Mouse (Mus musculus): ENCODE results near the gene Aldh1a3. TPM values are rescaled to one million over a fixed set of nuclear protein-coding genes. Genes with fewer than 3 reads are reported as not detected.
A peak's percentile ranks its signal among the peaks of the same experiment; 100 is the strongest.

Gene Aldh1a3
- polyA plus RNA-seq, 1 experiment from 2014 or later = 2.9 TPM

DNA sequence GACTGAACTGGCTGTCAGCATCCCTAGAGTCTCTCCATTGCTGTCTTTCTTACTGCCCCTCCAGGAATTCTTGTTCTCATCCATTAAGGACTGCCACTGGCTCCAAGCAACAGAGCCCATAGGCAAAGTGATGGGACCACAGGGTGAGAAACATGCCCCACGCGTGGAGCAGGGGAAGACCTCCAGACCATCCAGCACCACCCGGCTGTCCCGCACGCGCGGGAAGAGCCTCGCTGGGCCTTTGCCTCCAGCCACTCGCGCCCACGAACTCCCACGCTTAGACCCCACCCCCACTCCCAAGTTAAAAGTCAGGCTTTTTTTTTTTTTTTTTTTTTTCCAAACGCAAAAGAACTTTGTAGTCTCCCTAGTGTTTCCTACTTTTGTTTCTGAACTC lies 39.9 kb downstream of the Aldh1a3 start:
- no peaks in the 10 kb centered on the region for H3K36me3 ChIP-seq (ENCODE audit: control insufficient read depth, insufficient read depth, low read length)
- no peak for ATAC-seq (replicated peaks; ENCODE audit: low FRiP score)

DNA sequence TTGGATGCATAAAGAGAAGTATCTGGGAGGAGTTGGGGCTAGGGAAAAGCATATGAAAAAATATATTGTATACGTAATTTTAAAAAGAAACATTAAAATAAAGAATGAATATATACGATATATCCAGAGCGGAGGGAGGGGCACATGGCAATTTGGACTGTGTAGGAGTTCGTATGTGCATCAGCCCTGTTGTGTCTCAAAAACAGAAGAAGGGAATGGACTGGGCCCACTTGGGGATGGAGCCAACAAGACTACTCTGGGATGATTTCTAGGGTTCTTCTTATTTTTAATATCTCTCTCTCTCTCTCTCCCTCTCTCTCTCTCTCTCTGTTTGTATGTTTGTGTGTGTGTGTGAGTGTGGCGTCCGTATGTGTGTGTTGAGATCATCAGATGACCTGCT lies 40.9 kb downstream of the Aldh1a3 start:
- H3K4me2 ChIP-seq = no peak overlapping the region
- peaks cover 6% of the 10 kb centered on the region; the same call in 1 of the 2 replicates for H3K4me1 ChIP-seq (replicated peaks; ENCODE audit: control insufficient read depth, insufficient read depth, low read length)
- no peaks in the 10 kb centered on the region for H3K36me3 ChIP-seq (ENCODE audit: control insufficient read depth, insufficient read depth, low read length)
- H3K9me3 ChIP-seq (ENCODE audit: control insufficient read depth, low read length) = no peaks in the 10 kb centered on the region
- H3K9ac ChIP-seq (ENCODE audit: low read depth, low read length) = no peak overlapping the region
- no peaks in the 10 kb centered on the region for H3K27me3 ChIP-seq (replicated peaks; ENCODE audit: control insufficient read depth, insufficient read depth, low read length)
- no peak overlapping the region for H3K4me3 ChIP-seq (ENCODE audit: low read depth, low read length)
- 92% methylated on average over 6 of the region's 6 CpGs for WGBS
- DNase-seq (ENCODE audit: low spot score) (no peak), ATAC-seq (replicated peaks; ENCODE audit: low FRiP score) (no peak)
- no peak overlapping the region for H3K27ac ChIP-seq (ENCODE audit: low read depth, low read length)

More for the DNA sequence above, 39.9 kb downstream of the Aldh1a3 start:
- peak overlapping the region; percentile 84 for H3K9ac ChIP-seq (ENCODE audit: low read depth, low read length)
- H3K4me1 ChIP-seq (replicated peaks; ENCODE audit: control insufficient read depth, insufficient read depth, low read length) = peaks cover 6% of the 10 kb centered on the region; the same call in 1 of the 2 replicates
- peak; percentile 46 for DNase-seq (ENCODE audit: low spot score)
- WGBS = 4% methylated on average over 13 of the region's 13 CpGs
- no peaks in the 10 kb centered on the region for H3K9me3 ChIP-seq (ENCODE audit: control insufficient read depth, low read length)
- H3K27ac ChIP-seq (ENCODE audit: low read depth, low read length) = no peak overlapping the region
- peak overlapping the region; percentile 69 for H3K4me3 ChIP-seq (ENCODE audit: low read depth, low read length)
- H3K27me3 ChIP-seq (replicated peaks; ENCODE audit: control insufficient read depth, insufficient read depth, low read length) = no peaks in the 10 kb centered on the region
- peak overlapping the region; percentile 78 for H3K4me2 ChIP-seq

DNA sequence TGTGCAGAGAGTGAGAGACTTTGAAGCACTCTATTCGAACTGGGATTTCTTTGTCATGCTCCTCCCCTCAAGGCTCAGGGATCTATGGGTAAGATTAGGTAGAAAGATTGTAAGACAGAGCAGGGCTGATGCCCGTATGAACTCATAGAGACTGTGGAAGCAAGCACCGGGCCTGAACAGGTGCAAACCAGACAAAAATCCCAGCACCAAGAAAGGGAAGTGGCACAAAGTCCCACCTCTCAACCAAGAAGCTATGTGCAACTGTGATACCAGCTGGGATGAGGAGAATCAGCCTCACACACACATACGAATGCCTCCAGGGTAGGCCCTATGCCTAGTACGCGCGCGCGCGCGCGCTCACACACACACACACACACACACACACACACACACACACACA lies 41.5 kb downstream of the Aldh1a3 start:
- DNase-seq (ENCODE audit: low spot score) = no peak
- H3K27ac ChIP-seq (ENCODE audit: low read depth, low read length) = no peak overlapping the region

DNA sequence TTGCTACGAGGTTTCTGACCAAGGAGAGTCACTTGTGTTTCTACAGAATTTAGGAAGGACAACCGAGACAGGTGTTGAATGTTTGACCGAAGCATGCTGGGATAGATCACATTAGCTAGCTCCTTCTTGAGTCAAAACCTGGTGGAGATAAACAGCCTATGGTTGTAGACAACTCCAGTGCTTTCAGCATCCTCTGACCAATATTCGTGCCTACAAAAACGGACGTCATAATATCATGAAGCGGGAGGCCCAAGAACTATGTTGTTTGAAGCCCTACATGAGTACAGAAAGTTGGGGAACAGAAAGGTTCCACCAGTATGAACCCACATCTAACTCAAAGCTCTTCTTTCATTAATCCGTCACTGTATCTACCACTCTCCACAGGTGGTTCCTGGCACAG lies 42.4 kb downstream of the Aldh1a3 start:
- 85% methylated on average over 8 of the region's 8 CpGs for WGBS
- Histone ChIP-seq H3K9ac (ENCODE audit: low read depth, low read length) (no peak overlapping the region), H3K36me3 (ENCODE audit: control insufficient read depth, insufficient read depth, low read length) (no peaks in the 10 kb centered on the region), H3K4me1 (replicated peaks; ENCODE audit: control insufficient read depth, insufficient read depth, low read length) (peaks cover 6% of the 10 kb centered on the region; the same call in 1 of the 2 replicates), H3K27me3 (replicated peaks; ENCODE audit: control insufficient read depth, insufficient read depth, low read length) (no peaks in the 10 kb centered on the region), H3K4me2 (no peak overlapping the region), H3K4me3 (ENCODE audit: low read depth, low read length) (no peak overlapping the region), H3K27ac (ENCODE audit: low read depth, low read length) (no peak overlapping the region), H3K9me3 (ENCODE audit: control insufficient read depth, low read length) (no peaks in the 10 kb centered on the region)
- DNase-seq (ENCODE audit: low spot score) = no peak
- ATAC-seq (replicated peaks; ENCODE audit: low FRiP score) = no peak

More for the DNA sequence above, 41.5 kb downstream of the Aldh1a3 start:
- no peak overlapping the region for H3K9ac ChIP-seq (ENCODE audit: low read depth, low read length)
- H3K36me3 ChIP-seq (ENCODE audit: control insufficient read depth, insufficient read depth, low read length) = no peaks in the 10 kb centered on the region
- no peak for ATAC-seq (replicated peaks; ENCODE audit: low FRiP score)
- no peak overlapping the region for H3K4me3 ChIP-seq (ENCODE audit: low read depth, low read length)
- H3K4me1 ChIP-seq (replicated peaks; ENCODE audit: control insufficient read depth, insufficient read depth, low read length) = peaks cover 6% of the 10 kb centered on the region; the same call in 1 of the 2 replicates
- 86% methylated on average over 12 of the region's 12 CpGs for WGBS
- H3K4me2 ChIP-seq = no peak overlapping the region
- no peaks in the 10 kb centered on the region for H3K27me3 ChIP-seq (replicated peaks; ENCODE audit: control insufficient read depth, insufficient read depth, low read length)
- no peaks in the 10 kb centered on the region for H3K9me3 ChIP-seq (ENCODE audit: control insufficient read depth, low read length)

DNA sequence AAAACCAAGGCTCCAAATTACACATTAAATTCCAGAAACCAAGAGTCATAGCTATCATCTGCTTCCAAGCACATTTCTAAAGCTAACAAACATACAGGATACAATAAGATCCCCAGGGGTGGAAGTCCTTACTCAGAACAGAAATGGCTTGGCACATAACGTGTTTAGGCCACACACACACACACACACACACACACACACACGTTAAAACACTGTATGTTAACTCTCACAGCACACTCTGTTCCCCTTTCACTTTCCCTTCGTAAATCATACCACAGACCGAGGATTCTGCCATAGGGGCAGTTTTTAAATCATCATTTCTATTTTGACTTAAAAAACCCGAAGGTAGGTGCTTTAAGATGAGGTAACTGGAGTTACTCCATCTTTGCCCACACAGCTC lies 43.1 kb downstream of the Aldh1a3 start:
- 72% methylated on average over 5 of the region's 5 CpGs for WGBS
- Histone ChIP-seq H3K4me3 (ENCODE audit: low read depth, low read length) (no peak overlapping the region), H3K4me2 (no peak overlapping the region), H3K27ac (ENCODE audit: low read depth, low read length) (no peak overlapping the region), H3K36me3 (ENCODE audit: control insufficient read depth, insufficient read depth, low read length) (no peaks in the 10 kb centered on the region), H3K27me3 (replicated peaks; ENCODE audit: control insufficient read depth, insufficient read depth, low read length) (no peaks in the 10 kb centered on the region), H3K9ac (ENCODE audit: low read depth, low read length) (no peak overlapping the region), H3K4me1 (replicated peaks; ENCODE audit: control insufficient read depth, insufficient read depth, low read length) (peaks cover 6% of the 10 kb centered on the region; the same call in 1 of the 2 replicates), H3K9me3 (ENCODE audit: control insufficient read depth, low read length) (no peaks in the 10 kb centered on the region)
- DNase-seq (ENCODE audit: low spot score) = no peak
- ATAC-seq (replicated peaks; ENCODE audit: low FRiP score) = no peak

DNA sequence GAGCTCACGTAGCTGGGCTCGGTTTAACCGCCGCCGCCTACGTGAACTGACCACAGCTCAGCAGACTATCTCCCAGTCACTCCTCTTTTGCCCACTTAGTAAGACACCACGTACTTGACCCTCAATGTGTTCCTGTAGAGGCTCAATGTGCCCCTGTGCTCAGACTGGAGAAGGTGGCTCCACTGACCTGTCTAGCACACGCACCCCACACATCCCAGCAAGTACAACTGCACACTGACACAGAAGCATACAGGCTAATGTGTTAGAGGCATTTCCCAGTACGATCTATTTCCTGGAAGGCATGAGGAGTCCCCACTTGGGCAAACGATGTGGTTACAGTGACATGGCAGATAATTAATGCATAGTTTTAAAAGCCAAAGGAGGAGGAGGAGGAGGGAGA lies 50.8 kb downstream of the Aldh1a3 start:
- WGBS = 75% methylated on average over 10 of the region's 10 CpGs
- Histone ChIP-seq H3K4me1 (replicated peaks; ENCODE audit: control insufficient read depth, insufficient read depth, low read length) (no peaks in the 10 kb centered on the region), H3K9me3 (ENCODE audit: control insufficient read depth, low read length) (no peaks in the 10 kb centered on the region), H3K4me2 (no peak overlapping the region), H3K36me3 (ENCODE audit: control insufficient read depth, insufficient read depth, low read length) (no peaks in the 10 kb centered on the region), H3K27ac (ENCODE audit: low read depth, low read length) (no peak overlapping the region), H3K27me3 (replicated peaks; ENCODE audit: control insufficient read depth, insufficient read depth, low read length) (no peaks in the 10 kb centered on the region), H3K9ac (ENCODE audit: low read depth, low read length) (no peak overlapping the region), H3K4me3 (ENCODE audit: low read depth, low read length) (no peak overlapping the region)
- ATAC-seq (replicated peaks; ENCODE audit: low FRiP score) (no peak), DNase-seq (ENCODE audit: low spot score) (no peak)

DNA sequence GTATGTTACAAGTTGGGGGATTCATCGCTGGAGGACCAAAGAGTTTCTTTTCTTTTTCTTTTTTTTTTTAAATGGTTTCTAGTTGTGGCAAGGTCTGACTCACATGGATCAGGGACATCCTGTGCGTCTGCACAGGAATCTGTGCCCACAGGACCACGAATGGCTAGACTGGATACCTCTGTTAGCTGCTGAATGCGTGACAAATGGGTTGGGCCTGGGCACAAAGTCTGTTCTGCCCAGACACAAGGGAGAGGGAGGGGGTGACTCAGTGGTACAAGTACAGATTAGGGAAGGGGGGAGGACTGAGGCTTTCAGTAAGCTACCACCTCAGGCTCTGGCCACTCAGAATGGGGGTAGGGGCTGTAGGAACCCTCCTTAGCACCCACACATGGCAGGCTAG lies 51.6 kb downstream of the Aldh1a3 start:
- Histone ChIP-seq H3K9me3 (ENCODE audit: control insufficient read depth, low read length) (no peaks in the 10 kb centered on the region), H3K4me2 (no peak overlapping the region), H3K4me1 (replicated peaks; ENCODE audit: control insufficient read depth, insufficient read depth, low read length) (no peaks in the 10 kb centered on the region), H3K9ac (ENCODE audit: low read depth, low read length) (no peak overlapping the region), H3K27me3 (replicated peaks; ENCODE audit: control insufficient read depth, insufficient read depth, low read length) (no peaks in the 10 kb centered on the region), H3K4me3 (ENCODE audit: low read depth, low read length) (no peak overlapping the region), H3K36me3 (ENCODE audit: control insufficient read depth, insufficient read depth, low read length) (no peaks in the 10 kb centered on the region), H3K27ac (ENCODE audit: low read depth, low read length) (no peak overlapping the region)
- ATAC-seq (replicated peaks; ENCODE audit: low FRiP score) (no peak), DNase-seq (ENCODE audit: low spot score) (no peak)
- WGBS = 83% methylated on average over 4 of the region's 4 CpGs

DNA sequence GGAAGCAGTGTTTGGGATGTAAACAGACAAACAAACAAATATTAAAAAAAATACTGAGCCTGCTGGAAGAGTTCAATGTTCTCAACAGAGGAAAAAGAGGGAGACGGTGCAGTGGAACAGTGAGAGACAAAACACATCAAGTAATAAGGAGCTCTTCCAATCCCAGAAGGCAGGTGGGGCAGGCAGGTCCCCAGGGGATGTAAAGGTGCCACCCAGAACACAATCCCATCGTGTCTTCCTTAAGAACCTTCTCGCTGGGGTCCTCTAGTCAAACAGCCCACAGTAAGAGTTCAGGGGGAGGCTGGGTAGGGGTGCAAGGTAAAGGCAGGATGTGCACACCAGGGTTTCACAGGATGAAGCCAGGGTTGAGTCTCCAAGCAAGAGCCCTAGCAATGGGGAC lies 53.9 kb downstream of the Aldh1a3 start:
- peaks cover 2% of the 10 kb centered on the region for H3K4me1 ChIP-seq (replicated peaks; ENCODE audit: control insufficient read depth, insufficient read depth, low read length)
- no peaks in the 10 kb centered on the region for H3K9me3 ChIP-seq (ENCODE audit: control insufficient read depth, low read length)
- H3K27ac ChIP-seq (ENCODE audit: low read depth, low read length) = no peak overlapping the region
- no peaks in the 10 kb centered on the region for H3K36me3 ChIP-seq (ENCODE audit: control insufficient read depth, insufficient read depth, low read length)
- no peak overlapping the region for H3K9ac ChIP-seq (ENCODE audit: low read depth, low read length)
- H3K4me3 ChIP-seq (ENCODE audit: low read depth, low read length) = no peak overlapping the region
- ATAC-seq (replicated peaks; ENCODE audit: low FRiP score) = no peak
- H3K27me3 ChIP-seq (replicated peaks; ENCODE audit: control insufficient read depth, insufficient read depth, low read length) = no peaks in the 10 kb centered on the region
- 82% methylated on average over 3 of the region's 3 CpGs for WGBS
- no peak overlapping the region for H3K4me2 ChIP-seq
- no peak for DNase-seq (ENCODE audit: low spot score)

DNA sequence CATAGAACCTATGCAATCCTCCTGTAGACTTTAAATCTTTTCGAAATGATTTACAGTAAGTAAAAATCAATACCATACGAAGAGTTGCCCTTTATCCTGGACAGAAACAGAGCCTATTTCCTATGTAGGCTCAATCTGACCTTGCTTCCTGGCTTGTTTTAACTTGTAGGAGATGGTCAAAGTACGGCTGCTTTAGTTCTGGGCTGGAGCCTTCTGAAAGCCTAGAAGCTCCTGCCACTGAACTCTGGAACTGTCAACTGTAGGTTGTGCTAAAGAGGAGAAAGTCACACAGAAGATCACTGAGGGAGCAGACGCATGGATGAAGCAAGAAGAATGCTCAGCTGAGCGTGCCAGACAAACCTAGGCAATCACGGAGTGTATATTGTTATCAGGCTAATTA lies 56.3 kb downstream of the Aldh1a3 start:
- H3K4me1 ChIP-seq (replicated peaks; ENCODE audit: control insufficient read depth, insufficient read depth, low read length) = peaks cover 2% of the 10 kb centered on the region
- no peak overlapping the region for H3K4me3 ChIP-seq (ENCODE audit: low read depth, low read length)
- H3K27me3 ChIP-seq (replicated peaks; ENCODE audit: control insufficient read depth, insufficient read depth, low read length) = no peaks in the 10 kb centered on the region
- no peaks in the 10 kb centered on the region for H3K36me3 ChIP-seq (ENCODE audit: control insufficient read depth, insufficient read depth, low read length)
- no peak overlapping the region for H3K27ac ChIP-seq (ENCODE audit: low read depth, low read length)
- no peaks in the 10 kb centered on the region for H3K9me3 ChIP-seq (ENCODE audit: control insufficient read depth, low read length)
- no peak for ATAC-seq (replicated peaks; ENCODE audit: low FRiP score)
- no peak overlapping the region for H3K4me2 ChIP-seq
- WGBS = 79% methylated on average over 6 of the region's 6 CpGs
- H3K9ac ChIP-seq (ENCODE audit: low read depth, low read length) = no peak overlapping the region
- no peak for DNase-seq (ENCODE audit: low spot score)

All from liver, embryonic 11.5 days (tissue).